Mouse (Mus musculus) kidney, adult 2 months (tissue): ENCODE measurements around the gene Catip. TPM values are rescaled to one million over a fixed set of nuclear protein-coding genes. Genes with fewer than 3 reads are reported as not detected.

ENCODE experiments used
- DNase-seq: peaks from one replicate; pipeline ENCODE4 v3.0.0; 2021
- H3K27ac ChIP-seq: fragments of 200-500 bp; 2 replicates; pipeline ENCODE4 v1.5.1; 2012; ENCODE audit warnings: low read depth, low read length, control low read depth, inconsistent platforms; ENCODE audit not compliant: insufficient read depth
- H3K27me3 ChIP-seq: fragments of 200-500 bp; replicated peaks from 2 replicates; pipeline ENCODE4 v1.6.1; 2012; ENCODE audit warnings: mild to moderate bottlenecking, moderate library complexity, low read length, inconsistent platforms; ENCODE audit not compliant: control insufficient read depth, insufficient read depth
- H3K36me3 ChIP-seq: fragments of 200-500 bp; 2 replicates; pipeline ENCODE4 v1.6.1; 2012; ENCODE audit warnings: mild to moderate bottlenecking, moderate library complexity, low read length, inconsistent platforms; ENCODE audit not compliant: control insufficient read depth, insufficient read depth
- H3K4me1 ChIP-seq: fragments of 200-500 bp; 2 replicates; pipeline ENCODE4 v1.6.1; 2011; ENCODE audit warnings: low read length; ENCODE audit not compliant: control insufficient read depth, insufficient read depth
- H3K4me3 ChIP-seq: fragments of 200-500 bp; 2 replicates; pipeline ENCODE4 v1.5.1; 2011; ENCODE audit warnings: mild to moderate bottlenecking, low read depth, low read length, control low read depth; ENCODE audit not compliant: insufficient read depth
- CTCF ChIP-seq: fragments of 200-500 bp; conservative IDR thresholded peaks from 2 replicates; pipeline ENCODE4 v1.5.1; 2011; ENCODE audit warnings: low read depth, mild to moderate bottlenecking, control low read depth, low read length, moderate library complexity, mixed read lengths; ENCODE audit not compliant: insufficient read depth, insufficient read length
- POLR2A ChIP-seq: fragments of 200-500 bp; IDR thresholded peaks from one replicate; pipeline ENCODE4 v1.6.1; 2011; ENCODE audit warnings: low read depth, low read length, control low read depth
- WGBS: fragments of 180-500 bp; shearing (Covaris S2); methylation state at CpG from one replicate; pipeline ENCODE4 v1.1.7; 2018; 5-methylcytosine and 5-hydroxymethylcytosine counted together
- polyA plus RNA-seq: library from polyadenylated mRNA; depleted of rRNA; stranded (reverse); fragments of >200 nt; gene quantifications from 2 replicates; pipeline ENCODE4 v1.2.3, GENCODE M21; 2012

Catip gene
- polyA plus RNA-seq, 1 experiment = 0.33 TPM

DNA sequence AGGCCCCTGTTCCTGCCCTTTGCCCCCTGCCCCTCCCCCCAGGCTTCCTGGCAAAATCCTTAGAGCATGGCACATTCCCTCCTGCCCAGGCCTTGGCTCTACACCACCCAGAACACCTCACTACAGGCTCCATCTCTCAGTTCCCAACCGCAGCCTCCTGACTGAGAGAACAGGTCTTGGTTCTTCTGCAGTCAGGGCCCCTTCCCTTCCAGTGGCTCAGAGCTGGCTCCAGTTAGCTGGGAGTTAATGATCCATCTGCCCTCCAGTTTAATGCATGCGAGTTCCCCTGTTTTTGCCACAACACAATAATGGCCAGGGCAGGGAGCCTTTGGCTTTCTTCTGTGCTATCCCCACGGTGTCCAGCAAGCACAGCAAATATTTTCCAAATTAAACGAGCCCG lies 18.7 kb upstream of the Catip start:
- H3K36me3 ChIP-seq = no peaks in the 10 kb centered on the region
- 28% methylated on average over 5 of the region's 5 CpGs for WGBS
- peak overlapping the region; percentile 79 for H3K27ac ChIP-seq
- no peaks in the 10 kb centered on the region for H3K27me3 ChIP-seq
- DNase-seq = peak; percentile 81
- H3K4me3 ChIP-seq = no peak overlapping the region
- peaks cover 28% of the 10 kb centered on the region for H3K4me1 ChIP-seq
- no peak for TF ChIP-seq POLR2A
- TF ChIP-seq CTCF = no peak

DNA sequence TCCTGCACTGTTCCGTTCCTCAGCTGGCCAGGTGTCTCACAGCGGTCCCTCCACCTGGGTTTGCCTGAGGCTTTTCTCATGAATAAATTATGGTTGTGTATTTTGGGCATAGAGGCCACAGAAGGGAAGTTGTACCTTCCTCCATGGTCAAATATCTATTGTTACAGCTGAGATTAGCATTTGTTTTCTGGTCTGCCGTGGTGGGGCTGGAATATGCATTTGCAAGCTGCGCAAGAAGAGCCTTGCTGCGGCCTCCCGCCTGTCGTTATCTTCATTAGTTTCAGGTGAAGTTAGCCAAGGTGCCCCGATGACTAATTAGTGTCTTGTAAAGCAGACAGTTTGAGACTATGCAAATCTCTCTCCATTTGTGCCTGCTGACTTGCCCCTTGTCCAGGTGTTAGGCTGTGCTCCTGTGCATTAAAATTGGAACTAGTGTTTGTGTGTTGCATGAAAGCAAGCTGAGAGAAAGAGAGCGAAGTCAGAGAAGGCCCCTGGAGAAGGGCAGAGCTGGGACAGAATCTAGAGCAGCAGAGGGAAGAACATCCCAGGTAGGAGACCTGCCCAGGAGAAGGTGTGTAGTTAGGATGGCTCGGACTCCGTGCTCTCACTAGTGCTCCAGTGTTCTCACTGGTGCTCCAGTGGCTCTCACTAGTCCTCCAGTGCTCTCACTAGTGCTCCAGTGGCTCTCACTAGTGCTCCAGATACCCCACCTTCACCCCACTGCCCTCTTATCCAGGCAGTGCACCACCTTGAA lies 17.6 kb upstream of the Catip start:
- TF ChIP-seq POLR2A (no peak), CTCF (no peak)
- H3K4me3 ChIP-seq = no peak overlapping the region
- peaks cover 28% of the 10 kb centered on the region for H3K4me1 ChIP-seq
- no peaks in the 10 kb centered on the region for H3K36me3 ChIP-seq
- DNase-seq = no peak
- no peaks in the 10 kb centered on the region for H3K27me3 ChIP-seq
- 71% methylated on average over 11 of the region's 11 CpGs for WGBS
- H3K27ac ChIP-seq = peak overlapping the region; percentile 79; the same call in 1 of the 2 replicates

DNA sequence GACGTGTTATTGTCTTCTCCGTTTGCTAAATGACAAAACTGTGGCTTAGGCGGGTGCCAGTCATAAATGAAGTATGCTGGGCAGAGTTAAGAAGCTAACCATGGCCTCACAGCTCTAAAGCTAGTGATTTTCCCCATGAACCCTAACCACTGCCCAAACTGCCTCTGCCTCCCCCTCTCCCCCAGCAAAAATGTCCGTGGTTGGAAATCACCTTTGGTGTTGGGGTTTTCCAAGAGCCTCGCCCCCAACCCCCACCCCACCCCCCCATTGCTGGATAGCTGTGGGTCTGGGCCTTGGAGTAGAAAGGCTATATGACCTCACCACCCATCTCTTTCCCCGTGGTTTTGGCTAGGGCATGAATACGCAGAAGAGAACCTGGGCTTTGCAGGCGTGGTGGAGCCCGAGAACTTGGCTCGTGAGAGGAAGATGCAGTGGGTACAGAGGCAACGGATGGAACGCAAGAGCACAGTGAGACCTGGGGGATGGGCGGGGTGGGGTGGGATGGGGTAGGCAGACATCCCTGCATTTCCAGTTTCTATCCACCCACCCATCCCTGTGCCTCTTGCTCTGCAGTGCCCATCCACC lies 10.6 kb upstream of the Catip start:
- no peaks in the 10 kb centered on the region for H3K36me3 ChIP-seq
- no peaks in the 10 kb centered on the region for H3K27me3 ChIP-seq
- WGBS = 93% methylated on average over 13 of the region's 13 CpGs
- no peaks in the 10 kb centered on the region for H3K4me1 ChIP-seq
- no peak for DNase-seq
- H3K27ac ChIP-seq = no peak overlapping the region
- TF ChIP-seq POLR2A (no peak), CTCF (no peak)
- H3K4me3 ChIP-seq = no peak overlapping the region

GRCm38 (mm10) chr1:74352532-74353096 lies 9.3 kb upstream of the Catip start:
- Histone ChIP-seq H3K4me3 (no peak overlapping the region), H3K4me1 (no peaks in the 10 kb centered on the region), H3K27ac (no peak overlapping the region), H3K36me3 (no peaks in the 10 kb centered on the region), H3K27me3 (no peaks in the 10 kb centered on the region)
- DNase-seq = no peak
- TF ChIP-seq POLR2A = no peak
- no peak for TF ChIP-seq CTCF
- 69% methylated on average over 5 of the region's 5 CpGs for WGBS

GRCm38 (mm10) chr1:74353453-74354229 lies 8.3 kb upstream of the Catip start:
- 88% methylated on average over 9 of the region's 9 CpGs for WGBS
- Histone ChIP-seq H3K36me3 (no peaks in the 10 kb centered on the region), H3K4me3 (no peak overlapping the region), H3K27me3 (no peaks in the 10 kb centered on the region), H3K27ac (no peak overlapping the region), H3K4me1 (no peaks in the 10 kb centered on the region)
- TF ChIP-seq POLR2A (no peak), CTCF (no peak)
- no peak for DNase-seq

DNA sequence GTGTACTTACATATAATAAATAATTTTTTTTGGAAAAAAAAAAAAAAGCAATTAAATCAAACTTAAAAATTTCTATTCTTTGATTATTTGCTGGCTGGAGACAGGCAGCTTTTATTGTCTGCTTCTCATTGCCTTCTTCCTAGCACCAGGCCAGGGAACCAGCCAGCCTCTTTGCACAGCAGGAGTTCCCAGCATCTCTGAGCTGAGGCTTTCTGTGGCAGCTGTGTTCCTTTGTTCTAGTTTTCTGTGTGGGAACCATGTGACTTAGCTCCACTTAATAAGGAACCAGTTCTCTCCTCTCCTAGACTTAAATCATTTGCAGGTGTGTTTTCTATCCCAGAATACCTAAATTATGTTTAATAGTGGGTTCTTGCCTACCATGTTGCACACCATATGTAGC lies 4.4 kb upstream of the Catip start:
- Histone ChIP-seq H3K36me3 (no peaks in the 10 kb centered on the region), H3K27ac (no peak overlapping the region), H3K4me1 (no peaks in the 10 kb centered on the region), H3K27me3 (no peaks in the 10 kb centered on the region), H3K4me3 (no peak overlapping the region)
- no peak for DNase-seq
- TF ChIP-seq POLR2A (no peak), CTCF (no peak)

GRCm38 (mm10) chr1:74359952-74360517 lies 1.9 kb upstream of the Catip start:
- TF ChIP-seq POLR2A (no peak), CTCF (no peak)
- Histone ChIP-seq H3K4me1 (no peaks in the 10 kb centered on the region), H3K27me3 (no peaks in the 10 kb centered on the region), H3K4me3 (no peak overlapping the region), H3K27ac (no peak overlapping the region), H3K36me3 (no peaks in the 10 kb centered on the region)
- 85% methylated on average over 5 of the region's 5 CpGs for whole genome bisulfite sequencing
- no peak for DNase-seq
